Mouse (Mus musculus) ovary, adult 2 months (tissue): ENCODE data around the gene Tmx2. TPM values are rescaled to one million over a fixed set of nuclear protein-coding genes. Genes with fewer than 3 reads are reported as not detected.

ENCODE experiments used
- polyA plus RNA-seq: library from polyadenylated mRNA; depleted of rRNA; stranded (reverse); fragments of >200 nt; gene quantifications from 2 replicates; pipeline ENCODE4 v1.2.3, GENCODE M21; 2012; rRNA removed

Tmx2 gene
- polyA plus RNA-seq: 41.7 and 58.0 TPM in 2 replicates

DNA sequence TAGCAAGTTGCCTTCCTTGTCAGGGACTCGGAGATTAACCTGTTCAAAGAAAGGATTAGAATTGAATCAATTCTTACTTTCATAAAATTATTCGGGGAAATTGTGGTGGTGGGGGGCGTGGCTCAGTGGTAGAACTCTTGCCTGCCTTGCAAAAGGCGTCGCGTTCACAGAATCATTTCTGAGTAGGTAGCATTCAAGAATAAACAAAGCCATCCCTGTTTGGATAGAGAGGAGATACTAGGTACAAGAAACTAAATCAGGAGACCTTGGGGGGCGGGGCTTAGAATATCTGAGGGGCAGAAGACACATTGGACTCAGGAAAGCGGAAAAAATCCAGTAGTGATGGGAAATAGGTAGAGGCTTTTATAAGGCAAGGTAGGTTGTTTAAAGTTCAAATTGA, at the start of gene Tmx2:
Gene Tmx2 (minus strand): TSS at position 125 of the 400 bp plus-strand sequence.

GRCm38 (mm10) chr2:84727172-84727858, 48.4 kb upstream of the Tmx2 start, which contains the start of gene Clp1:
Gene Clp1, minus strand, starts transcription at chr2:84727350.

DNA sequence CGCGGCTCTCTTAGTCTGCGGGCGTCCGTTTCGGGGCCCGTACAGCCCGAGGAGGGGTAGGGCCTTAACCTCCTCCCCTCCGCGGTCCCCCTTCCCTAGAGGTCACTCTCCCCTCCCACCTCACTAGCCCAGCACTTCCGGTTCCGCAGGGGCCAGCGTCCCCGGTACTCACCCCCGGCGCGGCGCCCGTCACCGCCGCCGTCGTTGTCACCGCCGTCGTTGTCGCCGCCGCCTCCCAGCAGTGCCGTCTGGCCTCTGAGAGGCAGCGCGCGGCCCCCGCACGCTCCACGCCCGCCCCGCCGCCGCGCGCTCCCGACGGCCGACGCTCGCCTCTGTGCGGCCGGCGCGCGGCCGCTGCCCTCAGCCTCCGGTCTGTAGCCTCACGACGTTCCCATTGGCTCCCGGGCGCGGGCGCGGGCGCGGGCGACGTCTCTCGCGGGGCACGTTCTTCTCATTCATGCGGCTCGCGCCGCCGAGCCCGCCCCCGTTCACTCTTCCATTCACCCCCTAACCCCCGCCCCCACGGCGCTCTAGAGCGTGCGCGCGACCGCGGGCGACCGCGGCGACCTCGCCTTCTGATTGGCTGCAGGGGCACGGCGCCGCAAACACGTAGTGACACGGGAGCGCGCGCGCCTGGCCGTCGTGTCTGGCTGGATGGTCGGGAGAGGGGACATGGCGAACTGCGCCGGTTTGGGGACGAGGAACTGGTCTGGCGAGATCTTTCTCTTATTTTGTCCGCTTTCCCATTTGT, 36.0 kb upstream of the Tmx2 start, which contains the start of gene Zdhhc5:
Gene Zdhhc5 (minus strand): TSS at position 370 of the 751 bp plus-strand sequence.

GRCm38 (mm10) chr2:84677968-84678880, 716 bp downstream of the Tmx2 start, which contains the start of the genes Gm28635 and Med19:
Gene Gm28635, minus strand, starts transcription at chr2:84678041.
Gene Med19, plus strand, starts transcription at chr2:84678402.

DNA sequence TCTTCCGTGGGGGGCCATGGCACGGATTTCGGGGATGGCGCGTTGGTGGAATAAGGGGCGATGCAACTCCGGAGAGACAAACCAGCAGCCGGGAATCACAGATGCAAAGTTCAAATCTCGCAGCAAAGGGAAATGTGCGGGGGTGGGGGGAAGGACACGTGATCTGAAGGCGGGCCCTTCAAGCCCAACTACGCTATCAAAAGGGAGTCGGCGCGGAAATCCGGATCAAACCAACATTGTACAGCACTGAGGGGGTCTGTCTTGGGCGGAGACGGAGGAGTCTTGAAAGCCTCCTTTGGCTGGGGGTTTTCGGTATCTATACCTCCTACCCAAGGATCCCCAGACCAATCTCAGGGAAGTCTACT, 8.4 kb downstream of the Tmx2 start, which contains the start of gene Selenoh:
Gene Selenoh (minus strand): TSS at position 202 of the 365 bp plus-strand sequence.

GRCm38 (mm10) chr2:84658806-84659205, 20.1 kb downstream of the Tmx2 start, which contains the start of gene Btbd18:
Gene Btbd18, plus strand, starts transcription at chr2:84659079.

GRCm38 (mm10) chr2:84650464-84651195, 28.3 kb downstream of the Tmx2 start, which contains the start of gene Ctnnd1:
Gene Ctnnd1, minus strand, starts transcription at chr2:84650765.

Other genes with a start within 250 kb of the Tmx2 start
- gene Tfpi, start 202.4 kb downstream of the Tmx2 start, polyA plus RNA-seq: 3.7 and 7.0 TPM in 2 replicates
- gene Ctnnd1, start 28.4 kb downstream of the Tmx2 start, polyA plus RNA-seq: 62.4 and 62.9 TPM in 2 replicates
- not detected in 2 replicates for gene Btbd18, start 20.1 kb downstream of the Tmx2 start, polyA plus RNA-seq
- 128 and 180 TPM in 2 replicates for gene Selenoh, start 8.4 kb downstream of the Tmx2 start, polyA plus RNA-seq
- not detected in 2 replicates for gene Gm28635, start 1.1 kb downstream of the Tmx2 start, polyA plus RNA-seq
- gene Med19, start 738 bp downstream of the Tmx2 start, polyA plus RNA-seq: 8.0 and 8.9 TPM in 2 replicates
- gene Zdhhc5, start 36.0 kb upstream of the Tmx2 start, polyA plus RNA-seq: 44.3 and 50.4 TPM in 2 replicates
- gene Clp1, start 48.2 kb upstream of the Tmx2 start, polyA plus RNA-seq: 8.1 and 9.7 TPM in 2 replicates
- gene Ypel4, start 54.9 kb upstream of the Tmx2 start, polyA plus RNA-seq: 7.7 and 8.3 TPM in 2 replicates
- gene Gm19426, start 64.5 kb upstream of the Tmx2 start, polyA plus RNA-seq: 0.98 and 1.3 TPM in 2 replicates
- 298 and 361 TPM in 2 replicates for gene Serping1, start 96.3 kb upstream of the Tmx2 start, polyA plus RNA-seq
- 18.7 and 23.7 TPM in 2 replicates for gene Ube2l6, start 119.7 kb upstream of the Tmx2 start, polyA plus RNA-seq
- gene Smtnl1, start 143.5 kb upstream of the Tmx2 start, polyA plus RNA-seq: not detected in 2 replicates
- 42.6 and 54.8 TPM in 2 replicates for gene Timm10, start 147.9 kb upstream of the Tmx2 start, polyA plus RNA-seq
- 14.3 and 15.2 TPM in 2 replicates for gene Slc43a1, start 159.7 kb upstream of the Tmx2 start, polyA plus RNA-seq
- 12.0 and 16.9 TPM in 2 replicates for gene Rtn4rl2, start 207.6 kb upstream of the Tmx2 start, polyA plus RNA-seq